Mouse (Mus musculus): ENCODE measurements around the gene Pip5k1b. TPM values are rescaled to one million over a fixed set of nuclear protein-coding genes. Genes with fewer than 3 reads are reported as not detected.
A peak's percentile ranks its signal among the peaks of the same experiment; 100 is the strongest.

The Pip5k1b gene
- polyA plus RNA-seq, 1 experiment from 2014 or later, result 6.1 TPM

DNA sequence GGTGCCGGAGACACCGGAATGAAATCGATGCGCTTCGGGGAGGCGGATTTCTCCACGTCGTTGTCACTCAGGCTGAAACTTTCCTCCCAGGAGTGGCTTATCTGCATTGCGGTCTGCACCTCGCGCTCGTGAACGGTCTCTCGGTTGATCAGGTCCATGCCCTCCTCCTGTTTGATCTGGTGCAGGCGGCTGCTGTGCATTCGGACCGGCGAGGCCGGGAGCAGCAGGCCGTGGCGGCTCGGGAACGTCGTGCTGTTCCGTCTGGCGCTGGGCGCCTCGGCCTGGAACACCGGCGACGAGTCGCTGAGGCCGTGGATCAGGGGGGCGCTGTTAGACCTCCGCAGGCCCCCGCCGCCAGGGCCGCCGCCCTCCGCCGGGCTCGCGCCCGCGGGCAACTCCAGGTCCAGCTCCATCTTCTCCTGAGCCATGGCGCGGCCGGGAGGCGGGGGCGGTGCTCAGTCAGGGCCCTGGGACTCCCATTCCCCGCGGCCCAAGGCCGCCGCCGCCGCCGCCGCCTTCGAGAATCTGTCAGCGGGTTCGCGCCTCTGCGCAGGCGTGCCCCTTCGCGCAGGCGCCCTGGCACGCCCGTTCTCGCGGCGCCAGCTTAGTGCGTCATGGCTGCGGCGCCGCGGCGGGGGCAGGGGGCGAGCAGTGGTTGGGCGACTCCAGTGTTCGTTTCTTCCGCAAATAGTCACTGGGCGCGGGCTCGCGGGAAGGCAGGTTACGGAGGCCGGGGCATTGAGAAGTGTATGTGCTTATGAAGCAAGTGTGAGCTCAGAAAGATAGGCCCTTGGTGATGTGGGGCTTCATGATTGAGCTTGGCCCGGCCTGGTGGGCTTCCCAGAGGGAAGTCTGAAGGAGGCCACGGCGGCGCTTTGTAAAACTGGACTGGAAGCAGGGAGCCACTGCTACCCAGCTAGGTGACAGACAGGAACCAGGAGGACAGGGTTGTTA, 78.5 kb downstream of the Pip5k1b start, which contains the start of gene Fam122a:
Gene Fam122a, minus strand, starts transcription at position 428 of the 954 bp plus-strand sequence.
- DNase-seq (ENCODE audit: low spot score), result peak; percentile 95

DNA sequence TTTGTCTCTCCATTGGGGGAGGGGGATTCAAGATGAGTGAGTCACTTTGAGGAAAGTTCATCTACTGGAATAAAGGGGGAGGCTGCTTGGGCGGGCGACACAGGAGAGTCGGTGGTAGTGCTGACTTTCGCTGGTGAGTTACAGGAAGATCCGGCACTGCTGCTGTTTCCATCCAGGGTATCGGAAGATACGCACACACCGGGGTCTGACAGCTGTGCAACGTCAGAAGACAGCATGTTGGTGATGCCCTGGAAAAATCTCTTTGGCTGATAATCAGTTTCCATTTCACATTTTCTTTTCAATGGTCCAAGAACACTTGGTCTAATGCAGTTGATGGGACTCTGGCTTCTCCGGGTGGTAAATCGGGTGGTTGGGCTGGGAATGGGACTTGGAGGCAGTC, 79.2 kb downstream of the Pip5k1b start:
- DNase-seq (ENCODE audit: low spot score), result peak; percentile 72

DNA sequence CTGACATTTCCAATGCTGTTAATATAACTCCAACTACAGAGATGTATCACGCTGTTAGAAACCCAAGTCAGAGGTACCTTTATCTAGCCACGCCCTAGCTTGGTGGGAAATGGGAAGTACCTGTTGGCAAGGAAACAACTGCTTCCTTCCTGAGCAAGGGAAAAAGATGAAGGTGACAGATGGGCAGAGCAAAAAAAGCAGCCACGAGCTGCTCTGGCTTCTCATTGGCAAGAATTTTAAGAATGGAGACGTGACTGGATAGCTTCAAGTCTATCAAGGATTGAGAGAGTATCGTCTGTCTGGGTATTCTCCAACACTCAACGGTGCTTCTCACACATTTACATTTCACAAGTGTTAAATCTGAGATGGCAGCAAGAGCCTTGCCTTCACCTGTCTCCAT, 80.4 kb downstream of the Pip5k1b start:
- DNase-seq (ENCODE audit: low spot score), result no peak

DNA sequence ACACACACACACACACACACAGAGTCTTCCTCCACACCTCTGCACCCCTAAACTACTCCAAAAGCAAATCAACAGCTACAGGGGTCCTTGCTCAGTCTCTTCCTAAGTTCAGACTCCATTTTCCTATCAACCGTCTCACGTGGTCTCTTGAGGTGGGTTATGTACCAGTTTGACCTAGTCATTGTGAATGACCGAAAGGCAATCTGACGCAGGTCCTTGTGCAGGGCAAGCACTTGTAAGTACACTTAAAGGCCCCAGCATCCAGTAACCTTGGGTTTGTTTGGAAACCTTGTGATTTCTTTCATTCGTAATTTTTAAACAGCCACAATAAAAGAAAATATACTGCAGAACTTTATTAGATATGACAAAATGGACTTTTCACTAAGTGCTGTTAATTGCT, 83.2 kb downstream of the Pip5k1b start:
- no peak for DNase-seq (ENCODE audit: low spot score)

DNA sequence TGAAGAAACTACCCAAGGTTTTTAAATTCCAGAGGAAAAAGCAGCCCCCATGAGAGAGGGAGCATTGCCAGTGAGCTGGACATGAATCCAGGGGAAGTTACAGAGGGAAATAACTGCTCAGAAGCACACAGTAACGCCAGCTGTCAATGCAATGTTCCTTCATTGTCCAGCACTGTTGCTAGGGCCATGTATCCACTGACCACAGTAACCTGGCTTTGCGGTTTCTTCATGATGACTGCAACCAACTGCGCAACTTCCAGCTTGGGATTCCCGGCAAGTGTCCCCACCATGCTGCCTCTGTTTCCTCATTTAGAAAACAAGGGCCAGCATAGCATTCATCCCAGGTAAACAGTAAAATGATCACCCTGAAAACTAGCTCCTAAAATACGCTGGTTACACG, 84.1 kb downstream of the Pip5k1b start:
- no peak for DNase-seq (ENCODE audit: low spot score)

DNA sequence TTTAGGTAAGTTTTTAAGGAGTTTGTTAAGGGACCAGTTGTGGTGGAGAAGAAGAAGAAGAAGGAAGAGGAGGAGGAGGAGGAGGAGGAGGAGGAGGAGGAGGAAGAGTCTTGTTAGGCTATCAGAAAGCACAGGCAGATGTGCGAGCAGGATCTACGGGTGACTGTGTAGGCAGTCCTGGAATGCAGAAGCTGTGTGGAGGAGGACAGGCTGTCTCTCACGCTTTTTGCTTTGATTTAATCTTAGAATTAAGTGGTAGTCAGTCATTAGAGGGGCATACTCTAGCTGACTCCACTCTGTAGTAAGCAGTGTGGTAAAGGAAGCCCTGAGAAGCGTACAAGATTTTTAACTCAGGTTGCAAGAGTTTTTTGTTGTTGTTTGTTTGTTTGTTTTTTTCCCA, 86.5 kb downstream of the Pip5k1b start:
- DNase-seq (ENCODE audit: low spot score), result no peak

DNA sequence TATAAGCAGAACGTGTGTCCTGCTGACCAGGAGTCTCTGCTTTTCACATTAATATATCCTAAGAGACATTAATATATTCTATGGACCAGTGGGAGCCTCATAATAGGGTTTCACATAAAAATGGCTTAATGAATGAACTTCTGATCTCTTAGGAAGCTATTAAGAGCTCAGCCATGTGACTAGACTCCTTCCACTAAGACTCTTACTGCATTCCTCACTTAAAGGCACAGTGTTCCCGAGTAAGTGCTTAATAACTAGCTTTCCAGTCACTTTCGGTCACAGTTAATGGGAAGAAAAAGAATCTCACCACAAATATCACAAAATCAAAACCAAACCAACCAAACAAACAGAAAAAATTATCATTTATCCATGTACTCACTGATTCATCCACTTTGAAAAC, 87.1 kb downstream of the Pip5k1b start:
- no peak for DNase-seq (ENCODE audit: low spot score)

DNA sequence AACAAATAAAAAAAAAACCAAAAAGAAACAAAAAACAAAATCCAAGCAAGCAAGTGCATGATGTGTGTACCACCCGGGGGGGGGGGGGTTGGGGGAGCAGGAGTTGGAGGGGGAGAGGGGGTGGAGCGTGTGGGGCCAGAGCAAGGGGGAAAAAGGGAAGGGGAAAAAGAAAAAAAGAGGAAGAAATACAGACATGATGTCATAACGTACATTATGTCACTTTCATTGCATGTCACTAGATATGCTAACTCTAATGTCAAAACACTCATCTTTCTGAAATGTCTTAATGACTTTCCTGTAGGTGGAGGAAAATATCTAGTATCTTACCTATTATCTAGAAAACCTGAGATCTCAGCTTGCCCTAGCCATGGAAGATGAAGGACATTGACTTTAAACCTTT, 92.7 kb downstream of the Pip5k1b start:
- DNase-seq (ENCODE audit: low spot score), result no peak

DNA sequence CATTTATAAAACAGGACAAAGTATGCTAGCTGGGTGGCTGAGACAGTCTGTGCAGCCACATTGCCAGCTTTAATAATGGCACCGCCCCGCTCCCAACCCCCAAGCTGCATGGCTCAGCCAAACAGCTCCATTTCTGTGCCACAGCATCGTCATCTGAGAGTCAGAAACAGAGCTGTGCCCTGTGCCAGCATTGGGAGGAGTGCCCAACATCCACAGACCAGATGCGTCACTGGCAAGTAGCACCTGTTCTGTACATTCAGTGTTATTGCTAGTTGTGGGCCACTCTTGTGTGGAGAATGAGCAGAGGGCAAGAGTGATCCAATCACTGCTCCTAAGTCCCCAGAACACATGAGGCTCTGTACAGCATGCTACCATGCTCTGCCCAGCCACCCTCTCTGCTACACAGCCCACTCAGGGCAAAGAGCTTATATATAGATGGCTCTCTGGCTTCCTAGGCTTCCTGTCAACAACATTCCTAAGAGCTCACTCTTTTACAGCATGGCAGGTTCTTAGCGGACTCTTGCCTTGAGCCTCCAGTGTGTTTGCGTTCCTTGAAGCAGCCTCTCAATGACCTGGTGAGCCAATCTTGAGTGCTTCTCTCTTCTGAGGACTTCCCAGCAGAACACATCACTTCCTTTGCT, 99.0 kb downstream of the Pip5k1b start:
- DNase-seq (ENCODE audit: low spot score), result no peak

DNA sequence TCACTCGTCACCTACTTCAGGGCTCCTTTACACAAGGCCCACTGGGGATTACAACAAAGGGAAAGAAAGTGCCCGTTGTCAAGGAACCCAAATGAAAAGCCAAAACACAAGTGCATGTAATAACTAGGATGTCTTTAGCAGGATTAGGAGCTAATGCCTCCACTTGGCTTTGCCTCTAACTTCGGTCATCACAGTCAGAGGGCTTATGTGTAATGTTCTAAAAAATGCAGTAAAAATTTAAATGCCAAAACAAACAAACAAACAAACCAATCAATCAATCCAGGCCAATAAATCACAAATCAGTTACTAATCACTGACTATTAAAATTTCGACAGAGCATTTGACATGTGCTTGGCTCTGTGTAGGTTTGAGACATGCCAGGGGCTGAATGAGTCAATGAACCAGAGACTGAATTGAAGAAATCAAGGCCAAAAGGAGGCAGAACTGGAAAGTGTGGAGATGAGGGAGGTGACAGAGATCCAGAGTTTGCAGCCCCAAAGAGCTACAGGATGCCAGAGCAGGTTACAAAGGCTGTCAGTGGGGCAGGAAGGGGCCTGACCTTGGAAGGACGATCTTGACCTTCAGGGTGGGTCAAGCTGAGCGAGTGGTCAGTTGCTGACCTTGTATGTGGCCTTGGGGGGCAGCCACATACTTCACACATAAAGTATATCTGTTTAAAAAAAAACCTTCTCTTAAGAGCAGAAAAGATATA, 100.3 kb downstream of the Pip5k1b start:
- no peak for DNase-seq (ENCODE audit: low spot score)

DNA sequence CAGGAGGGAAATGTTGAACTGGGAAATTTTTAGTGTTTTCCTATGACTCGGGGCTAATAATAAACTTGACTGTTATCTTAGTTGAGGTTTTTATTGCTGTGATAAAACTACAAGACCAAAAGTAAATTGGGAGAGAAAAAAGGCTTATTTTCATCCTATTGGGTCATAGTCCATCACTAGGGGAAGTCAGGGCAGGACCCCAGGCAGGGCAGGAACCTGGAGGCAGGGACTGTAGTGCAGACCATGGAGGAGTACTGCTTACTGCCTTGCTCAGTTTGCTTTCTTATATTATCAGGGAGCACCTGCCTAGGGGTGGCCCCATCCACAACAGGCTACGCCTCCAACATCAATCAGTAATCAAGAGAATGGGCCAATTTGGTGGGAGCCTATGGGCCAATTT, 101.2 kb downstream of the Pip5k1b start:
- no peak for DNase-seq (ENCODE audit: low spot score)

DNA sequence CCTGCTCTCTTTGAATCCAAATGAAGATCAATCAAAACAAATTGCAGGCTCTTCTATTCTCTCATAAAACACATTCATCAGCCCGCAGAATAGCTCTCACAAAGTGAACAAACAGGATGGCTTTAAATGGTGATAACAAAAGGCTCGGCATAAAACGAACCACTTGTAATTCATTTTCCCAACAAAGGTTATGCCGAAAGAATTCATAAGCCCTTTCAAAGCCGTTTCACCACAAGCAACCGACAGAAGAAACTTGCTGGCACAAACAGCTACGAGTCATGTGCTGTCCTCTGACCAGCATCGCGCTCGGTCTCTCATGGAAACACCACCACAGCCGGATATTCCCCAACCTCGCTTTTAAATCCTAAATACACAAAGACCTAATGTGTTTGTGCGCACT, 102.3 kb downstream of the Pip5k1b start:
- DNase-seq (ENCODE audit: low spot score), result no peak

DNA sequence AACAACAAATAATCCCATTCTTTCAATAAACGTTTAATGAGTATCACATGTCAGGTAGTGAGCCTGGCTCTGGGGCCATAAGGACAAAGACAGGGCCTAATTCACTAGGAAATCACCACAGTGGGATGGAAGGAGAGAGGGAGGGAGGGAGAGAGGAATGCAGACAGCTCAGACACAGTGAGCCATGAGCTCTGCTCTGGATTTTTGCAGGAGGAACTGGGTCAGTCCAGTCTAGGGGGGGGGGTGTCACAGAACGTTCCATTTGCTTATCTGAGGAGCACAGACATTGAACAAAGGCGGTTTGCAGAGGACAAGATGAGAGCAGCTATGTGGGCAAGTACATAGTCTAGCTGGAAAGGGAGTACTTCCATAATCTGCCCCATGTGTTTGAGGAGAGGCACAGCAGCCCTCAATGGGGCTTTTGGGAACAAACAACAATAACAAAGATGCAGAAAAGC, 103.2 kb downstream of the Pip5k1b start:
- no peak for DNase-seq (ENCODE audit: low spot score)

DNA sequence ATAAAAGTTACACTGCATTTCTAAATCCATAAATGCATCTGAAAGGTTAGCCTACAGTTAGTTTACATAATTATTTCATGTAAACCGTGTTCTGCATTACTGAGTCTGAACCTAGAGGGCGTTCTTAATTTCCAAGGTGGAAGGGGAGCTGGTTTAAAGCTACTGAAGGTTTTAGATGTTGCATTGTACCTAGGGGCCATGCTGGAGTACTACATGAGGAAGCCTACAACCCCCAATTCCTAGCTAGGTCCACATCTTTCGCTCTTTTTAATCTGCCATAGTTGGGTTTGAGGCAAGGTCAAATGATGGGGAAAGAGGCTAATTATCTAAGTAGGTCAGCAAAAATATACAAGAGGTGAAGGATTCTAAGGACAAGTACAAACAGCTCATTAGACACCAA, 104.0 kb downstream of the Pip5k1b start:
- peak; percentile 22 for DNase-seq (ENCODE audit: low spot score)

DNA sequence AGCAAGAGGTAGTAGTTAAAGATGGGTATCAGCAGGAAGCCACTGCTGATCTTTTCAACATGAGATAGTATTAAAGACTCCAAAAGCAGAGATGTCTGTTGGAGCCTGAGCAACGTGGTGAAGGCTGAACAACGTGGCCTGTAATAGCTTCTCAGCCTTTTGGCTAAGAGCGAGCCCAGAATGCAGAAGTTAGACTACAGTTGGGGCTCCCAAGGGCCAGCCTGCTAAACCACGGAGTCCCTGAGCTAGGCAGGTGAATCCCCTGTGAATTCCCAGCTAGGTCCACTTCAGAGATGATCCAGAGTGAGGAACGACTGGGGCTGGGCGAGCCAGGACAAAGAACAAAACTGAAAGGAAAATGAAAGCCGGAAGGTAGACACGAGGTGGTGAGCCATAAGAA, 104.9 kb downstream of the Pip5k1b start:
- no peak for DNase-seq (ENCODE audit: low spot score)

DNA sequence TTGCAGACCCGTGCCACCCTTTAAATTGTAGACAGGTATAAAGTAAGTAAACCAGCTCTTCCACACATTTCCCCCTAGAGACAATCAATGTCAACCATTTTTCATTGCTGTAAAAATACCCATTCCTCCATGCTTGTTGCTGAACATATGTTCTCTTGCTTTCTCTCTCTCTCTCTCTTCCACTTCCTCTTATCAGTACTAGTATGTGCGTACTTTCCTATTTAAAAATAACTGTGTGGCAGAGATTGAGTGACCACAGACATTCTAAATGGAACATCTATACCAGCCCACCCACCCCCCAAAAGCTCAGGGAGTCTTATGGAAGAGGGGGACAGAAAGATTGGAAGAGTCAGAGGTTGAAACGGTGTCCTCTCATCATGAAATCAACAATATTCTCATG, 111.3 kb downstream of the Pip5k1b start:
- DNase-seq (ENCODE audit: low spot score), result no peak

DNA sequence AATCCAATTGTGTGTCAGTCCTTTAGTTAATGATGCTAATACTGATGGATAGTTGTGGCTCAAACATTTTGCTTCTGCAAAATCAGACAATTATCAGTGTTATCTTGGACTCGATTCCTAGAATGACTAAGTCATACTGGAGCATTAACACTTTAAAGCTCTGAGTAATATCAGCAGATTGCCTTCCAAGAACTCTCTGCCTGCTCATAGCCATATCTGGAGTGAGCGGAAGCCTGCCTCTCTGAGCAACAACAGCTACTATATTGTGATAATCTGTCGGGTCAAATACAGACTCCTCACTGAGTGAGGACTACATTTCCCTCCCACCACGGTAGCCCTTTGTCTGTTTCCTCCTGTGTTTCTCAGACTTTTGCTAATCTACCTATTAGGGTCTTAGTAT, 116.0 kb downstream of the Pip5k1b start:
- DNase-seq (ENCODE audit: low spot score), result no peak

DNA sequence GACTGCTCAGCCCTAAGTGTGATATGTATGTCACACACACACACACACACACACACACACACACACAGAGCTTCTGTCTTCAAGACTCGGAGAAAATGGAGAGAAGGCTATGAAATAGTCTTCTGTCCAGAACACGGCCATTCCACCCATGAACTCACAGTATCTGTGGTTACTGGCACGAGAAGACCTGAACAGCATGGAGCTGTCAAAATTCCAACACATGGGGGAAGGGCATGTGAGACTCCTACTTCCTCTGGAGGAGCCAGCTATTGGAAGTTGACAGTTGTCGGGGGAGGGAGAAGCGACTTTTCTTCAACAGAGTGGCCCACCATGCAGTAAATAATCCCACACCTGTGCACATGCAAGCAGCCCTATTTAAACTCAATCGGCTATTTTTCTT, 121.4 kb downstream of the Pip5k1b start:
- DNase-seq (ENCODE audit: low spot score), result no peak

DNA sequence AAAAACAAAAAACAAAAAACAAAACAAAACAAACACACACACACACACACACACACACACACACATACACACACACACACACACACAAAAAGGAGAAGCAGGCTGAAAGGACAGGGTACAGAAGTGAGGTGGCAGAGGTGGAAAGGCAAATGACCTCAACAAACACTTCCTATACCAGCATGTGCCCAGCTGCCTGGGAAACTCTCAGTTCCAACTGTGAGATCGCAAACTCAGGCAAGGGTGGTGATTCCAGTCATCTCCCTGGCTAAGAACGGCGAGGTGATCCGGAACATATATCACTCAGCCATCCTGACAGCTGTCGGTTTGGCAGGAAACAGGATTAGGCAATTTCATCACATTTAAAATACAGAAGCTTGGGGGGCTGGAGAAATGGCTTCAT, 123.2 kb downstream of the Pip5k1b start:
- DNase-seq (ENCODE audit: low spot score), result no peak

DNA sequence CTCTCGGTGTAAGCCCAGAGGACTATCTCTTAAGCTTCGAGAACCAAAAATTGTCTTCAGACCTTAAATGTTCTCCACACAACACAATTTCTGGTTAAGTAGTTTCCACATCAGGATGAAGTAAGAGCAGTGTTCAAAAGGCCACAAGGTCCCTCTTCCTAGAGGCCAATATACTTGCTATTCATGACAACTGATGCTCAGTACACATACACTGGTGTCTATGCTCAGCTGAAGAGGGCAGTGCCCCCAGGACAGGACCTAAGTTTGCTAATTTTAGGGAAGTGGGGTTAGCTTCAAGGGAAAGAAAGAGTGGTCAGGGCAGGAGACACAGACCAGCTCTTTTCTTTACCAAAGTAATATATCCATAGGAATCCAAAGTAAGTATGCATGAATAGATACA, 124.3 kb downstream of the Pip5k1b start:
- no peak for DNase-seq (ENCODE audit: low spot score)

DNA sequence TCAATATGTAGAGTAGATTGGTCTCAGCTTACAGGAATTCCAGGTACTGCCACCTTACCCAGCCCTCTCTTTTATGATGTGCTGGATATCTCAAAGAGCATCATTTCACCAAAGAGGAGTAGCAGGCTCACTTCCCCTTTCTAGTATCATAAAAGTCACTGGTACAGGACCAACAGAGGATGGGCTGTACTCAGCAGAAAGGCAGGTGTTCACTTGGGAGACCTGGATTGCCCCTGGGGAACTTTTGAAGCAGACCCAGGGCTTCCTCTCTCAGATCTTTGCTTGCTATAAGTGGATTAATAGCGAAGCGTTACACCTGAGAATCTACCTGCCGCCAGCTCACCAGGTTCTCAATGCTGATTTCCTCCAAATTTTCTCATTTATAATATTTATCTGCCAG, 127.7 kb downstream of the Pip5k1b start:
- DNase-seq (ENCODE audit: low spot score), result no peak

DNA sequence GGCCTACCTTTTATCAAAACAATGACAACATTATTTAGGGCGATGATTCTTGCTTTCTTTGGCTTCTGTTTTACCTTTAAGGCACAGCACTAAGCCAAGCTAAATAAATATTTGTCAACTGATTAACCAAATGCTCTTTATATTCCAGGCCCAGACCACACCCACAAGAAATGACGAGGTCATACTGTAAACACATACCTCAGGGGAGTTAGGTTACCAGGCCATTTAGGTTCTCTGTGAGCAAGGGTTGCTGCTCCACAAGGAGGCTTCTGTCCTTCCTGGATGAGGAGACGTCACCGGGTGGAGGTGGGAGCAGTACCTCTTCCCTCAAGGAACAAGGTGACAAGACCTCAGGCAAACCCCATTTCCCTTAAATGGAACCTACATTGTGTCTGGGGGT, 128.4 kb downstream of the Pip5k1b start:
- DNase-seq (ENCODE audit: low spot score), result no peak

All from thymus, postnatal 0 days (tissue).